Mouse (Mus musculus): ENCODE data around the gene Gm20909. TPM values are rescaled to one million over a fixed set of nuclear protein-coding genes. Genes with fewer than 3 reads are reported as not detected.
"Not testable (repeated sequence)": the region's sequence is repeated elsewhere in the genome, so short reads cannot be mapped to it uniquely, and the experiment has no call there.

The Gm20909 gene
- total RNA-seq (2021), result not detected

- DNase-seq (ENCODE audit: low spot score); intact Hi-C loops (cut with DNase I): not testable (repeated sequence)
Measured at GRCm38 (mm10) chrY:21164270-21164669, at the start of gene Gm20909. Gene Gm20909 (plus strand): TSS chrY:21164570.

Other genes starting within 250 kb of the Gm20909 start
- not detected for gene Gm29866, start 170.9 kb upstream of the Gm20909 start, total RNA-seq (2021)
- gene Gm20865, start 77.0 kb downstream of the Gm20909 start, total RNA-seq (2021), result not detected